Mouse (Mus musculus) adrenal gland, adult 2 months (tissue): Measurements from ENCODE around the gene Cers2. TPM values are rescaled to one million over a fixed set of nuclear protein-coding genes. Genes with fewer than 3 reads are reported as not detected.

Experiments
- DNase-seq: peaks from one replicate; pipeline ENCODE4 v3.0.0; 2021
- long read RNA-seq: library from polyadenylated mRNA; stranded (forward); transcript quantifications from one replicate; pipeline ENCODE4 v2.0.0, GENCODE M21; 2021
- polyA plus RNA-seq: library from polyadenylated mRNA; depleted of rRNA; stranded (reverse); fragments of >200 nt; gene quantifications from 2 replicates; pipeline ENCODE4 v1.2.3, GENCODE M21; 2012; rRNA removed
- total RNA-seq, 2 experiments: library from RNA; stranded (reverse); gene quantifications; 2 replicates each; pipeline ENCODE4 v1.2.3; 2021

The Cers2 gene
- total RNA-seq (100 to 1,000 TPM; 224 to 263 TPM), polyA plus RNA-seq (78.7 and 99.1 TPM in 2 replicates)
- long read RNA-seq, transcript Cers2-201 (11 exons, 2,216 nt) = major isoform, 236 of 271 reads
- long read RNA-seq, partial matches to known transcripts = 9 of 271 reads
- long read RNA-seq, other reads (novel, unspliced or antisense) = 26 of 271 reads

DNA sequence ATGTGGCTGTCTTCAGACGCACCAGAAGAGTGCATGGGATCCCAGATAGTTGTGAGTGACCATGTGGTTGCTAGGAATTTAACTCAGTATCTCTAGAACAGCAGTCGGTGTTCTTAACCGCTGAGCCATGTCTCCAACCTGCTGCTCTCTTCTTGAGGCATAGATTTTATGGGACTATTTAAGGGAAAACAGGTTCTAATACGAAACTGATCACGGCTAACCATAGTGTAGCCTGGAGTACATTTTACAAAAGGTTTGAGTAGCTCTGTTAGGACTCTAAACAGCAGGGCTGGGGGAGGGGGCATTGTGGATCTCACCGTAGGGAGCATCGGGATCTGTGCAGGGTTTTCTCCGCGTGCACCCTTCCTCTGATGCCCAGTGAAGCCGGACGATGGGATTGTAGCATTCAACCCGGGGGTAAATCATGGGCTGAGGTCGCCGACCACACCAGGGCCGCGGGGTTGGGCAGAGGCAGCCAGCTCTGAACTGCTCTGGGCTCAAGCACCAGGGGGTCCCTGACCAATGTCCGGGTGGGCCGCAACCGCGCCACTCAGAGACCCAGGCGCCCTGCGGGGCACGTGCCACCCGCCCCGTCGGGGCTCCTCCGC, at the start of gene Cers2:
Gene Cers2 (plus strand): TSS at position 306 of the 608 bp plus-strand sequence.
- no peak for DNase-seq

DNA sequence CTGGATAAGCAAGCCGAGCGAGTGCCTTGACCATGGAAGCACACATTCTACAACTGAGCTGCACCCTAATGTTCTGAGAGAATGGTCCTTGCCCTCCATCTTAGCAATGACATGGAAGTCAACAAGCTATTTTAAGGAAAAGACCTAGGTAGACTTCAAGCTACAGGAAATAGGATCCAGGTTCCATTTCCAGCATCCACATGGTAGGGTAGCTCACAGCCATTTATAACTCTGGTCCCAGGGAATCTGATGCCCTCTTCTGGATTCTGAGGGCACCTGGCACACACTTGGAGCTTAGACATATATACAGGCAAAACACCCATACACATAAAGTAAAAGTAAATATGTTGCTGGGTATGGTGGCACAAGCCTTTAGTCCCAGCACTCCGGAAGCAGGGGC, 48.5 kb upstream of the Cers2 start:
- DNase-seq = no peak

GRCm38 (mm10) chr3:95267855-95268254, 46.7 kb upstream of the Cers2 start:
- DNase-seq = peak; percentile 71

DNA sequence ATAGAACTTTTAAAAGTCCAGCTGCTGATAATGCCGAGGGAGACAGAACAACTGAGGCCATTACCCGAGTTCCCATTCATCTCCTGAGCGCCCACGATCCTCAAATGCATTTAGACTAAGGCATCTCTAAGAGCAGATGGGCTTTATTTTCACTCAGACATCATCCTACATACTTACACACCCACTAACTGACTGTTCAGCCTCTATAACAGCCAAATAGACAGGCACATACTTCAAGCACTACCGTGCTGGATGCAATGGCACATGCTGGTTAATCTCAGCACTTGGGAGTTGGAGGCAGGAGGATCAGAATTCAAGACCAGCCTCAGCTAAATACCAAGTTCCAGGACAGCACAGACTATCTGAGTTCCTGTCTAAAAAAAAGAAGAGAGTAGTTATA, 44.8 kb upstream of the Cers2 start:
- DNase-seq = no peak

GRCm38 (mm10) chr3:95270766-95271364, 43.7 kb upstream of the Cers2 start:
- no peak for DNase-seq

GRCm38 (mm10) chr3:95273471-95273870, 41.1 kb upstream of the Cers2 start:
- DNase-seq = no peak

DNA sequence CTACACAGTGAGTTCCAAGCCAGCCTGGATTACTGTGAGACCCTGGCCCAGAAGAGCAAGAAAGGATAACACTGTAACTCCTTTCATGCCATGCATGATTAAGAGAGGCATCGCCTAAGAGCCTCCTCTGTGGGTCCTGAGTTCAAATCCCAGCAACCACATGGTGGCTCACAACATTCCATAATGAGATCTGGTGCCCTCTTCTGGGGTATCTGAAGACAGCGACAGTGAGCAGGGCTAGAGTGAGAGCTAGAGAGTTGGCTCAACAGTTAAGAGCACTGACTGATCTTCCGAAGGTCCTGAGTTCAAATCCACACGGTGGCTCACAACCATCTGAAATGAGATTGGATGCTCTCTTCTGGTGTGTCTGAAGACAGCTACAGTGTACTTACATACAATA, 40.1 kb upstream of the Cers2 start:
- no peak for DNase-seq

- no peak for DNase-seq
These were observed 39.4 kb upstream of the Cers2 start for GRCm38 (mm10) chr3:95275161-95275560.

GRCm38 (mm10) chr3:95276428-95276934, 38.1 kb upstream of the Cers2 start:
- DNase-seq = no peak

DNA sequence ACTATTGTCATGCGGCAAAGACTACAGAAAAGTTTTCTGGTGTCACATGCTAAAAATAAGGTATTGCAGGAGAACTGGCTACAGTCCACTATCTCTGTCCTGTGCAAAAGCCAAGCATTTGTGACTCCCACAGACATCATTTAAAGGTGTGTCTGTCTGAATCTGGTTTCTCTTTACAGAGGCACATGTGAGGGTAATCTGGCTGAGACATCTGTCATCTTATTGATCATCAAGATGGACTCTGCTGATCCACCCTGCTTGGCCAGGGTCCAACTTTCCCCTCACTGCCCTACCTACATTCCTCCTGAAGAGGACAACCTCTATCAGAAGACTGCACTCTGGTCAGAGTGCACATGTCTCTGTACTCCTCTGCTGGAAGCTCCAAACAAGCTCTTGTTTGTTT, 37.4 kb upstream of the Cers2 start:
- no peak for DNase-seq

DNA sequence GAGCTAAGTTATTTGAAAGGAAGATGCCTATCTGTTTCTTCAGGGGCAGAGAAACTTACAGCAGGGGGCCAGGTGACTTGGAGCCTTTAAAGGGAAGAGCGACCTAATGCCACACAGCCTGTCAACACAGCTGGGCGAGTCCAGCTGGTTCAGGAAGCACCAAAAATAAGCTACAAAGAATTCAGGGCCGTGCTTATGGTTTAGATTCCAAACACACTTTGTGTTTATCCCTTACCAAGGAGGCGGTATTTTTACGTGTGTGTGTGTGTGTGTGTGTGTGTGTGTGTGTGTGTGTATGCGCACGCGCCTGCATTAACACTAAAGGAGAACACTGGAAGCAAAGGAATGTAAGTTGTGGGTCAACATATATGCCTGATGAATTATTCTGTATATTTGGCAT, 33.8 kb upstream of the Cers2 start:
- DNase-seq = no peak

DNA sequence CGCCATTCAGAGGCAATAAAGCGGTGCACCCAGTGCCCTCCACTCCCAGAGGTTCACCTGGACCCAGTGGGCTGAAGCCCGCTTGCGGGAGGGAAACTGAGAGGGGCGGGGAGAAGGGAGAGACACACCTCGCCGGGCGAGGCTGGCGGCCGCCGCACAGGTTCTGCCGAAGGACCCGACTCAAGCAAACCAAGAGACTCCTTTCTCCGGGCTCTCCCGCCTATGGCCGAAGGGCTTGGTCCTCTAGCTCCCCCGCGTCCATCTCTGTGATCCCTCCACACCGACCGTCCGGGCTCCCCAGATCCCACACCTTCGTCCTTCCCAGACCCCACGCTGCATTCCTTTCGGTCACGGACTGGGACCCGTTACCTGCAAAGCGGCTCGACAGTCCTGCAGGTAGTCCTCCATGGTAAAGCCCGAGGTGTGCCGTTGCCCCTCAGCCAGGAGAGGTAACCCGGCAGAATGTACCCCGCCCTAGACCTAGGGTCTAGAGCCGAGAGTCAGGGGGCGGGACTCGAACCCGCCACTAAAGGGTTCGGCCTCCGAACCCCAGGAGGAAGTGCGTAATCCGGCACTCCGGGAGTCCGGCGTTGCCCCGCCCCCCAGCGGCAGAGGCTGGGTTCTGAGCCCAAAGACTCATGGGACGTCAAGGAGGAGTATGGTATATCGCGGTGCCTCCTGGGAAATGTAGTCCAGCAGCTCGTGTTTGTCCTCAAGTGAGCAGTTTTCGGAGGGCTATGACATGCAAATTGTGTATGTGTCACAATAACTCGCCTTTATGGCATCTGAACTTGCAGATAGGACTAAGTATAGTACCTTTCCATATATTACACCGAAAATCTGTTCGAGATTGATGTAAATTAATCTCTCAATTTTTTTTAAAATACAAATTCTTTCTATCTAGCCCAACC, 33.1 kb upstream of the Cers2 start, which contains the start of the genes Mindy1 and Prune1:
Gene Mindy1 (plus strand): TSS at position 130 of the 911 bp plus-strand sequence.
Gene Prune1 (minus strand): TSS at position 861 of the 911 bp plus-strand sequence.
- DNase-seq = peak; percentile 99

DNA sequence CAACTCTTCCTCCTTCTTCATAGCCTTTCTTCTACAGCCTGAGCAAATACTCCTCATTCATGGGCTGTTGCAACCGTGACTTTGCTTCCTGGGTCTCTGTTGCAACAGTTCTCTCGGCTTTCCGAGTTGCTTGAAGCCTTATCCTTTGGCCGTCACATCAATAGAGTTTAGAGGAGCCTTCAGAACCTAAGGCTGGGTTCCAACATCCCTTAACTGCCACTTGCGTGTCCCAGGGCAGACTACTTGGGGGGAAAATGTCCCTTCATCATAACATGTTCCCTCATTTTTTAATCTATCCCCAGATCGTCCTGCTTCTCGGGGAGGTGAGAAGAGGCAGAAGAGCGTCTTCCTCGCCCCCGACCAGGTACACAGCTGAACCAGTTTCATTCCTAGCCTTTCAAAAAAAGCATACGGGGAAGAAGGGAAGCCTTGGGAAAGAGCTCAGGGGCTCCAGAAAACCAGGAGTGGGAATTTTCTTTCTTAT, 32.2 kb upstream of the Cers2 start:
- peak; percentile 77 for DNase-seq

- peak; percentile 87 for DNase-seq
These were observed 31.6 kb upstream of the Cers2 start for GRCm38 (mm10) chr3:95282865-95283588.

DNA sequence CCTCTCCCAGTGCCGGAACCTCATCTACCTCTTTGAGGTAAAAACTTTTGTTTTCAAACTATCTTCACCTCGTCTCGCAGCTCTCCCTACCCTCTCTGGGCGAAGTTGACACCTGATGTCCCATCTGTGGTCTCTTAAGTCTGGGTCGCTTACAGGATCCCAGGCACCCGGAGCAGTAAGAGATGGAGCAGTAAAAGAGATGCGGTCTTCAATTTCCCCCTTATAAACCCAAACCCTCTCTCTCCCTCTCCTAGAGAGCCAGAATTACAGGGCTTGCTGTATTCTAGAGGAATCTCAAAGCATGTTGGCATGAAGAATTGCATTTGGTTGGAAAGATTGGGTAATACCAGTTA, 31.0 kb upstream of the Cers2 start:
- DNase-seq = no peak

DNA sequence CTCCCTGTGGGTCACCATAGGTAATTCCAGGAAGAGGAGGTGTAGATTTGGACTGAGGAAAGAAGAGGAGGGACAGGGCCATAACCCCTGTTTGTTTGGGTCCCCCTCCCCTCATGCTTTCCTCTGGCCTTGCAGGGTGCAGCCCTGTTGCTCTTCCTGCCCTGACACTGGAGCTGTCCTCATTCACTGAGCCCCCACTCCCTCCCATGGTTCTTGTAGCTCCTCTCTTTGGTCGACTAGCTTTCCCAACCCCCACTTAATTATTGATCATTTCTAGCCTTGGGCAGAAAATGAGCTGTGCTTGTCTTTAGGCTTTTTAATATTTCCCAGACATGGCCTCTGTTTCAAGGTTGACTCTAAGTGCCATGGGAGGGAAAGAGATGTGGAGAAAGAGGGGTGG, 30.5 kb upstream of the Cers2 start:
- DNase-seq = peak; percentile 54

DNA sequence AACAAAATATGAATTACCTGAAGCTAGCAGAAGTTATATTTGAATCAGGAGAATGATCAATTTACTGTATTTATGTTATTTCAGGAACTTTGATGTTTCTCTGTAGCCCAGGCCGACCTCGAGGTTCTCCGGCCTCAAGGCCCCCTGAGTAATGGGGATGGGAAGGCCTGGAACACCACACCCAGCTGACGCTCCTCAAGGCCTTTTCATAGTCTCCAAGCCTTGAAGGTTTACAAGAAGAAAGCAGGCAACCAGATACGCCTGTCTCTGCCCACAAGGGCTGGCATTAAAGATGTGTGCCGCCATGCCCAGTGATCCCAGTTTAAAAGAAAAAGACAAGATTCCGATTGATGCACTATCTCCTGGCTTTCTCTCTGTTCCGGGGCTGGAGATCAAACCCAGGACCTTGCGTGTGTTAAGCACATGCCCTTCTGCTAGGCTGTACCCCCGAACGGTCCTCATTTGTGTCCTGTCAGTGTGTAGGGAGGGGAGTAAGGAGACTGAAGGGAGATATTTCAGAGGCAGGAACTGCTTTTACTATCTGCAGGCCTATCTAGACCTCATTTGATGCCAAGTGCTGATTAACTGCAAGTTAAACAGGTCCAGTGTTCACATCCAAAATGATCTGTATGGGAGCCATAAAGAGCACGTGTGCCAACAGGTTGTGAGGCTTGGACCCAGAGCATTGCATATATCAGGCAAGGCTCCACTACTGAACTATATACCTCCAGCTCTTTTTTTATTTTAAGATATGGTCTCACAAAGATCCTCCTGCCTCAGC, 29.9 kb upstream of the Cers2 start:
- peak; percentile 81 for DNase-seq

GRCm38 (mm10) chr3:95285390-95285789, 29.2 kb upstream of the Cers2 start:
- no peak for DNase-seq

DNA sequence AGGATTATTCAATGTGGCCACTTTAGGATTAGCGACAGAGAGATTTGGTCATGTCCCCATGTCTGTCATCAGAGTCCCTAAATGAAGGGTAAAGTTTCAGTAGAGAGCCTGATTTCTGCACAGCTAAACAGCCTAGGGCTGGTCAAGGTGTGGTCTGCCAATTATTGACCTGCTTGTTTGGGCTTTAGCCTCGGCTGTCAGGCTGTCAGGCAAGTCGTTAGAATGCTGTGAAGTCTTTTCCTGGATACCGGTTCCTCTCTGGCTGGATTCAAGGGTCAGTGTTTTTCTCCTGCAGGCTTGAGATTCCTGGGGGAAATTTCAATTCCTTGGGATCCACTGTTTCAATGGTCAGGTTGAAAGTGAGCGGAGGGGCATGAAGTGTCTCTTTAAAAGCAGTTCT, 28.6 kb upstream of the Cers2 start:
- DNase-seq = no peak

GRCm38 (mm10) chr3:95286510-95286909, 28.1 kb upstream of the Cers2 start:
- peak; percentile 52 for DNase-seq

GRCm38 (mm10) chr3:95287541-95287940, 27.1 kb upstream of the Cers2 start:
- no peak for DNase-seq
